Mouse (Mus musculus): ENCODE data around the gene Asns. TPM values are rescaled to one million over a fixed set of nuclear protein-coding genes. Genes with fewer than 3 reads are reported as not detected.

Gene Asns
- 17.0 and 17.3 TPM in 2 replicates for polyA plus RNA-seq (2015; fragmentation: Nextera tagmentation; extraction: Ambion mirVana)

DNA sequence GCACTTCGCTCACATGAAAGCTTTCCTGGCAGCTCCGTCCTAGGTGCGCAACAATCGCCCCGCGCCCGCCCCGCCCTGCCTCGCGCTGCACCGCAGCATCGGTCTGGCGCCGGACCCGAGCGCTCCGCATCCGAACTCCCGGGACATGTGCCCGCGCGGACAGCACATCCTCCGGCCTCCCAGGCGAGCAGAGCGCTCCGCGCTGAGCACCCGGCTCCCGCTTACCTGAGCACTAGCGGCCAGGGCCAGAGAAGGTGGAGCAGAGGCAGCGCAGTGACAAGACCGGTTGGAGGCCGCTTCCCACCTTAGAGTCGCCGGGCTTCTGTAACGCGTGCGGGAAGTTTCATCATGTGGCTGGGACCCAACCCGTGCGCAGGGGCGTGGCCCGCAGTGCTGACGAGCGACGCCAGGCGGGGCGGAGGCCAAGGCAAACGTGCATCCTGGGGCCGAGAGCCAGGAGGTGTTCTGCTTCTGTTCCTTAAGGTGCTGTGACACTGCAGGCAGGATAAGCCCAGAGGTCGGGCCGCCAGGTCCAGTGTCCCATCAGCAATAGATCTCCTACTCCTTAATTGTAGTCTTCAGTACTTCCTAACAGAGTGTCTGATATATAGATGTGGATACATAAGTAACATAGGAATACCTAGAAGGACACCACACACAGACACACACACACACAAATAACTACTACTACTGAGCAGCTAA lies at the start of gene Asns:
Gene Asns (minus strand): TSS at position 371 of the 702 bp plus-strand sequence.
- peak; percentile 64 for DNase-seq (ENCODE audit: low spot score)

DNA sequence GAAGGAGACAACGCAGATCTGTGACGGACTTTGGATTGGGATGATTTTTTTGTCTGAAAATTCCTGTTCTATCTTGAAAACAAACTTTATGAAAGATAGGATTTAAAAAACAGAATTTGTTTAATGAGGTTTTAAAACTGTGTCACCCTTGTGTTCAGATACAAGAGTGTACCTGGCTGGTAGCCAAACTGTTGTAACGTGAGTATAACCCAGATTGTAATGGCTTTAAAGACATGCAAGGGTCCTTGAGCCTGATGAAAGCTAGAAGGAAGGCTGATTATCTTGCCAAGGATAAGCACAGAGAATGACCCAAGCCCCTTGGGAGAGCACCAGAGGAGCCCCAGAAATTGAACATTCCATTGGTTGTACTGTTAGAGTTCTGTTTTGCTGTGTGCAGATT lies 48.7 kb upstream of the Asns start:
- DNase-seq (ENCODE audit: low spot score) = no peak

DNA sequence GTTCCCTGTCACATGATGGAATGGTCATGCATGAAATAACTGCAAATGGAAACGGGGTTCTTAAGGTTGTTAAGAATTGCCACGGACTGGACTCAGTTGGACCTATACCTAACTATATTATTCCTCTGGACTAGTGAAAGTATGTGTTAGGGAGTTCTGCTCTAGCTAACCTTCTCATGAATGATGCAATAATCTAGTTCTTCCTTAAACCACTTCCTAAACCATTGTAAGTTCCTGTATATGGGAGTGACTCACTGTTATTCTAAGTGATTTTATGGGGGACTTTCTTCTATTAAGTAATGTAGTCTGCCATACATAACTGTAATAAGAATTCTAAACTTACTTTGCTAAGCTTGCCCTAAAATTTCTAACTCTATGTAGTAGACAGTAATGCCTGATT lies 44.8 kb upstream of the Asns start:
- DNase-seq (ENCODE audit: low spot score) = no peak

DNA sequence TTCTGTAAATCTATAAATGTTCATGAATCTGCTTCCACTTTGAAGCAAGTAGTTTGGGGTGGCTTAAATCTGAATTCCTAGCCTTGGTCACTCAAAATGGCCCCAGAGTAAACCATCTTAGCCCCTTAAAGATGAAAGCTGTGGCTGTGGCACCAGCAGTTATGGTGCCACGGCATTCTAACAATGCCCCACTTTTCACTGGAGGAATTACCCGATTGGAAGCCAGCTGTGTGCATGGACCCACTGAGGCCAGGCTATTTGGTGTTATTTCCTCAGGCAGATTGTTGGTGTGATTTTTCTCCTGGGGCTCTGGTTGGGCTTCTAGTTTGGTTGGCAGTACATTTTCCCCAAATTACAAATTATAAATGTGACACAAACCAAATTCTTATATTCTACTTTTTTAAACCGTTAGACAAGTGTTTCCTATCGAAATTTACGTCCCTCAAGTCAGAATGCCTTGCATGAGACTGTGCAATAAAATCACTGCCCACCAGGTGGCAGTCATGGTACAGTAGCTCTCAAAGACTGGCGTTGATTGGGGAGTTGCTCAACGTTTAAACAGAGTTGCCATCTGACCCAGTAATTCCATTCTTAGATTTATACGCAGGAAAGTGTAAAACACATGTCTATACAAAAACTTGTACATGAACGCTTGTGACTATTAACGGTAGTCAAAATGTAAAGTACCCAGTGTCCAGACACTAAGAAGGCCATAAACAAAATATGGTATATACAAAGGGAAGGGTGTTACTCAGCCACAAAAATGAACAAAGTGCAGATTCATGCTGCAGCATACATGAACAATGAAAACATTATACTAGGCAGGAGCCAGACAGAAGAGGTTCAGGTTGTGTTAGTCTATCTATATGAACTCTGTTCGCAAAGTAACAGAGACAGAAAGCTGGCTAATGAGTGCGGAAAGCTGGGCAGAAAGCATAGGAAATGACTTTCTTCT lies 40.0 kb upstream of the Asns start:
- DNase-seq (ENCODE audit: low spot score) = peak; percentile 80

DNA sequence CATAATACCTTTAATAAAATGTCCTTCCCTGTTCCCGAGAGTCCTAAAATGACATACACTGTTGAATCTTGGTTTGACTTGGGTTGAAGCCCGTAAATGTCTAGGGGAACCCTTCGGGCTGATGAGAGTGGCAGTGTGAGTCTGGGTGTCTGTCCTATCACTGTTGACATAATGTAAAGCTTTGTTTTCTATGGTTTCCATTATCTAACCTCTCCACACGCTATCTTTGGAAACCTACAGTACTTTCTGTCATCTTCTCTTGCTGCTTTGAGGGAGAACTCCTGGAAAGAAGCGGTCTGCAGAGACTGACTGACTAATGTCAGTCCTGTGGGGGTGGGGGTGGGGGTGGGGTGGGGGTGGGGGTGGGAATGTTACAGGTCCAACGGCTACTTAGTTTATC lies 39.0 kb upstream of the Asns start:
- no peak for DNase-seq (ENCODE audit: low spot score)

DNA sequence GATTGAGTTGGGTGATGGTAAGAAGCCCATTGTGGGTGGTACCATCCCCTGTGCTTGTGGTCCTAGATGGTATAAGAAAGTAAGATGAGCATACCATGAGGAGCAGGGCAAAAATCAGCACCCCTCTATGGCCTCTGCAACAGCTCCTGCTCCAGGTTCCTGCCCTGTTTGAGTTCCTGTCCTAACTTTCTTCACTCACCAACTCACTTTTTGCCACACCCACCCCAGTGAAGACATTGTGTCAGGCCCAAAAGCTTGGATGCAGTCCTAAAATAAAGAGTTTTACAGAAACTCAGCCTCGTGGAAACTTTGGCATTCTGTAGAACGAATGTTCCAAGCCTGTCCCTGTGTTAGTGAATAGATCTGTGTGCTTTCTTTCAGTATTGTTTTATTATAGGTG lies 36.1 kb upstream of the Asns start:
- DNase-seq (ENCODE audit: low spot score) = no peak

DNA sequence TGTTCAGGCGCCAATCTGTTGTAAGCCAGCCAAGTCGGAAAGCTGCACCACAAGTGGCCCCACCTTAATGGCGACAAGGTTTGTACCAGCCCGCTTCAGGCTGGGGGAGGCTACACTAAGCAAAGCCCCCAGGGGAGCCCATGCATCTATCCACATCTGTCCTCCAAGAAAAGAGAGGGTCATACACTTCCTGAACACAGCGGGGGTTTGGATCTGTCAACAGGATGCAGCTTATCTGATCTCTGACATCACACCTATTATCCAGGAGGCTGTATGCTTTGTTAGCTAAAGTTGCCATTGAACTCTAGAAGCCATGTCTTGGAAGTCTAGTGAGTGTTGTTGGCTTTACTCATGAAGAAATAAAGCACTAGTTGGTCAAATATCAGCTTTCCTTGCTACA lies 35.2 kb upstream of the Asns start:
- DNase-seq (ENCODE audit: low spot score) = no peak

DNA sequence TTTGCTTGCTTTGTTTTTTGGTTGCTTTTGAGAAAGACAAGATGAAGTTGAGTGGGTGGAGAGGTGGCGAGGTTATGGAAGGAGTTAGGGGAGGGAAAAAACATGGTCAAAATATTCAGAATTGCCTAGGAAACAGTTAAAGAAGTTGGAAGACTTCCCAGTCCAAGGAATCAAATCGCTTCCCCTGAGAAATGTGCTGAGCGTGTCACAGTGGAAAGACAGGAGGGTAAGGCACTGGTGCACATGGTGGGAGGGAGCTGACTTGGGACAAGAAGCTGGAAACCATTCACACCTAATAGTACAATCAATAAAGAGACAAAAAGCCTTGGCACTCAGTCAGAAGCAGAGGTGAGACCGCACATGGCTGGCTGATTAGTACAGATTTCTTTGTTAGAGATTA lies 23.2 kb upstream of the Asns start:
- no peak for DNase-seq (ENCODE audit: low spot score)

DNA sequence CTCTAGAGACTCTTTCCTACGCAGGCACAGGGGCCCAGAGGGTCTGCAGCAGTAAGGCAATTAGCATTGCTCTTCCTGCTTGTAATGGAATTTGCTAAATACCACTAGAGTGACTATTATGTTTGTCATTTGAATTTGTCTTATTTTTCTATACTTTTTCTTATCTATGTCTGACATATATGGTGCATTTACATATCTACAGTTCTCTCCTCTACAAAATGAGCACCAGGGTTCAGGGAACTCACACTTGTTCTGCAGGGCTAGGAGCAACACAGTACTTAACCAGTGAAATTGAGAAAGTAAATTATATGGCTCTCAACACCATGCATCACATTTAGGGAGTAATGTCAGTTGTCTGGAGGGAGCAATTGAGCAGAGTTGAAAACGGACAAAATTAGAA lies 21.2 kb upstream of the Asns start:
- no peak for DNase-seq (ENCODE audit: low spot score)

DNA sequence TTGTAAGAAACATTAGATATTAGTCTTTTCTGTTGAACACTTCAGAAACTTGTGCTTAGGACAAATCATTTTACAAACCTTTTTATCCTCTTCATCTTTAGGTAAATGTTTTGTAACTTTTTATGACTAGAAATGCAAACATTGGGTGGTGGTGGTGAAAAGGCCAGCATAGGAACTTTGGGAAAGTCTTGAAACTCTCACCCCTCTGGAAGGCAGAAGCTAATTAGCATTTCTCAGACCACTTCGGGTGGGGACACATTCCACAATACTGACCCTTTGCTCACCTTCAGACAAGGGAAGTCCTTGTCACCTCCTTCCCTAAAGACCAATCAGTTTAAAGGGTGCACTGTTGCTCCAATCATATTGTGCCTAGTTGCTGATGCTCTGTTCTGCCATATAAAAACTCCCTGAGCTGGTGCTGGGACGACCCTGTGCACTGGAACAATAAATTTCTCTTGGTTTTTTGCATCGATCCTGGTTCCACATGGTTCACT lies 18.8 kb upstream of the Asns start:
- no peak for DNase-seq (ENCODE audit: low spot score)

DNA sequence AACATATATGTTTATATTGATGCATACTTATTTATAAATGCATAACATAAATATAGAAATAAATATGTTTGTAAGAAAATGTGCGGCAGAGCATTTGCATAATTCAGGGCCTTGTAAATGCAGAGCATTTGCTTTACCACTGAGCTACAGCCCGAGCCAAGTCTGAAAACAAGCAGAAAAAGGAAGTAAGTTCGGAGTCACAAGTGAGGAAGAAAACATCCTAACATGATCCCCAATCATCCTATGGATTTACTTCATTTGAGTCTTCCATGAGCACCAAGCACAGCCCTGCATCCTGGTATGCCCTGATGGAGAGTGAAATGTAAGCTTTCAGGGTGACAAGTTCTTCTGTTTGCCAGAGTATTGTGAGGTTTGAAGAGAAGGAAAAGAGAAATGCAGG lies 15.2 kb upstream of the Asns start:
- DNase-seq (ENCODE audit: low spot score) = no peak

DNA sequence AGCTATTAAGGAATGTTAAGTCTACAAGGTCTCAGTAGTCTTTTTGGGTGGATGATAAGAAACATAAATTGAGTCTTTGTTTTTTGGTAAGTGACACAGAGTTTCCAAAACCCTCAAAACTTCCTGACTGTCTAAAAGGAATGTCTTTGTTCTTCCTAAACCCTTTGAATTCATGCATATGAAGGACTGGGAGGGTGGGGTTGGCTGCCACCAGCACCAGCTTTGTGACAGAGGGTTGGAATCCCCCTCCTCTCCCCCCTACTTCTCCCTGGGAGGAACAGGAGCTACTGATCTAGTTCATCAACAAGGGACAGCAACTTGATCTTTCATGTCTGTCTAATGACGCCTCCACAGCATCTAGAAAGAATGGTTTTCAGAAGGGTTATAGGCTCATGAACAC lies 13.7 kb upstream of the Asns start:
- DNase-seq (ENCODE audit: low spot score) = no peak

DNA sequence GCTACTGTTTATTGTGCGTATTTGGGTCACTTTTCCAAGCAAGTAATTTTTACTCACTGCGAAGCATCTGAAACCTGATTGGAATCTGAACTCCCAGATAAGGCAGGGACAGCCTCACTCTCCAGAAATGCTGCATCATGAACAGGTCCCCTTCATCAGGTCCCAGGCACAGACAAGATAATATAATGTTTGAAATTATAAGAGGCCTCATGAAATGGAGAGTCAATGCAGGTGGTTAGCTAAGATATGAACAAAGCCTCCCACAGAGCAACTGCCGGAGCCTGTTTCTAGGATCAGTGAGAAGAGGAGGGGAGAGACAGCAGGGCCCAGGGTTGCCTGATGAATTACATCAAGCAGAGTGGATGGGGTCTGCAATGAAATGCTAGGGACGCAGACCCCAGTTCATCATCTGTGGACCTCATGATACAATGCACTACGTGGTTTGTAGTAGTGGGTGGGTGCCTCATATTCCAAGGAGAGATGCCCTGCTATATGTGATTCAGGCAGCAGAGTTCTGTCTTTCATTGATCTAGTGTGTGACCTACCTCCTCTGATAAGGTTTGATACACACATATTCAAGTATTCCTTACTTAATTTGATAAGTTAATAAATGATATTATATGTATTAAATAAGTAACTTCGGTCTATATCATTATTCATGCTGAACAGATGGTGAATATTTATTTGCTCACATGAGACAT lies 5.1 kb upstream of the Asns start:
- no peak for DNase-seq (ENCODE audit: low spot score)

DNA sequence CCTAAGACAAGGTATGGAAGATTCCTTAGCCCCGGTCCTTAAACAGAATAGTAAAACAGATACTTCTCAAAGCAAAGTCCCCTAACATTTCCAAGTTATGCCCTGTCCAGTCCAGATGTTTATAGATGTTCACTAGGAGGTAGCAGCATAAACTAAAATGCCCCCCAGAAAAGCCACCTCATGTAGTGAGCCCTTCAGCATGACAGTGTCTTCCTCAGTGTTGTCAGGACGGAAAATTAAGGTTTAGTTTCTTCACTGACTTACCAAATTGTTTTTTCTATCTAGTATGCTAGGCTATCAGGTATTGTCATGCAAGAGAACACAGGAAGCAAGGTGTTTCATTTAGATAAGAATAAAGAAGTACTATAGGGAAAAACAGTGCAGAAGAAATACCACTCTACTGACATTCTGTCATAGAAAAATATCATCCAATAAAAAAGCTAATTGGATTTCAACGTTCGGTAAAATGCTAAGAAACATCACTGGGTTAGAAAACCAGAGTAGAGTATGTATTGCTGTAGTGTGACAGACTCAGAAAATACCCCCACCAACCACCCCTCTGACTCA lies 4.1 kb upstream of the Asns start:
- no peak for DNase-seq (ENCODE audit: low spot score)

DNA sequence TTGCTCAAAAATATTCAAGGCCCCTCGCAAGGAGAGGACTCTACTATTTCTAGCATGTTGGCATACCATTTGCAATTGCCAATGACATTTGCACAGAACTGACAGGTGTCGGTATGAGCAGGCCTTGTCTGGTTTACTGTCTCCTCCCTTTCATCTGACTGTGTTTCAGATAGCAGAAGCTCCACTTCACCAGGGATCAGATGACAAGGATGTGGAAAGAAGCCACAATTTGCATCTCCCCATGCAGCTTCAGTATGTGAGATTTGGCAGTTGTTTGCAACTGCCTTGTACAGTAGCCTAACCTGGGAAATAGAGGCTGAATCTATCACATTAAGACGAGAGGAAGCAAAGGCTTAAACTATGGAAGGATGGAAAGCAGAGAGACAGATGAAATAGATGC lies 3.6 kb upstream of the Asns start:
- DNase-seq (ENCODE audit: low spot score) = no peak

DNA sequence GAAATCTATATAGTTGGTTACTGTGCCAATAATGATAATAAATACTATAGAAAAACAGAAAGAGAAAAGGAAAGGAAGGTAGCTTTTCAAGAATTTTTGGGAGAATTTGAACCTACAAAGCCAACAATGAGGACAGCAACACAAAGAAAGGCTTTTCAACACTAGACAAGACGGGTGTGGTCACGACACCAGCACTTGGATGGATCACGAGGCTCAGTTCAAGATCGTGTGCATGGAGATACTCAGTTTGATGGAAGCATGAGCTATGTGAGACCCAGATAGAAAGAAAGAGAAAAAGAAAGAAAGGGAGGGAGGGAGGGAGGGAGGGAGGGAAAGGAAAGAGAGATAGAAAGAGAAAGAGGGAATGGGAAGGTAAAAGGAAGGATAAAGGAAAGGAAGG lies 2.8 kb upstream of the Asns start:
- no peak for DNase-seq (ENCODE audit: low spot score)

DNA sequence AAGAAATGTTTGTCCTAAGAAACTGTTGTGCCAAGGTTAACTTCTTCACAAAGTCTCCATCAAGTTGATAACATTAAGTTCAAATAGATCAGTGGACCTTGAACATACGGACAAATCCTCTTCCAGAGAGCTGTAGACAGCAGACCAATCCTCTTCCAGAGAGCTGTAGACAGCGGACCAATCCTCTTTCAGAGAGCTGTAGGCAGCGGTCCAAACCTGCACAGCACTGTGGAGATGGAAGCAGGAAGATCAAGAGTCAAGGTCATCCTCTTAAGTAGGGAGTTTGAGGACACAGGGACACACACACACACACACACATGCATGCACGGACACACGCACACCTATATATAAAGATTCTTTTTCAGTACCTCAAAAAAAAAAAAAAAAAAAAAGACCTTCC lies 612 bp upstream of the Asns start:
- DNase-seq (ENCODE audit: low spot score) = no peak

DNA sequence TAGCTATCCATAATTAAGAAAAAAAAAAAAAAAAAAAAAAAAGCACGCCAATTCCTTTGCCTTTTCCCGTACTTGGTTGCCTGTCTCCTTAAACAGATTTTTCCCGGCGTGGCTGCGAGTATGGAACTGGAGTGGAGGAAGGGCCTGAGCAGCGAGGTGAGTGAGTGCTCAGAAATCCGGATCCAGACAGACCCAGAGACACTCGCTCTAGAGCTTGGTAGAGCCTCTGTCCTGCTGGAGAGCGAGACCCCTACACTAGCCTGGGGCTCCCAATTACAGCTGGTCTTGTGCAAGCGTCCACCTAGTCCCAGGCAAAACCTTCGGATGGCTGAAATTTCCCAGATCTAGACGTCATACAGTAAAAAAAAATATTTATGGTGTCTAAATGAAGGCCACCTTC lies 603 bp downstream of the Asns start:
- DNase-seq (ENCODE audit: low spot score) = no peak

DNA sequence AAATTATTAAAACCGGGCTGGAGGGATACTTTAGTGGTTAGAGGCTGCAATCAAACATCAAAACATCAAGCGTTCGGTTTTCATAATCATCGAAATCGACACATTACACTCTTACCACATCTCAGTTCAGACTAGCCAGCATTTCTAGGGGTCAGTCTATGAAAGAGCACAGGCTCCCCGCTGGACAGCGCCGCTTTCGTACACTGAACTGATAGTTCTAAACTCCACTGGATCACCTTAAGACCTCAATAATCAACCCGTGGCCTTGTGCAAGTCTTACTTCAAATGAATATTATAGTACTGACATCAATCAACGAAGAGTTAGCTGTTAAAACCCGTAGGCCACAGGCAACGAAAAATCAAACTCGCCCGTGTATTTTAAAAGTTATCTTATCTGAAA lies 1.0 kb downstream of the Asns start:
- DNase-seq (ENCODE audit: low spot score) = no peak

DNA sequence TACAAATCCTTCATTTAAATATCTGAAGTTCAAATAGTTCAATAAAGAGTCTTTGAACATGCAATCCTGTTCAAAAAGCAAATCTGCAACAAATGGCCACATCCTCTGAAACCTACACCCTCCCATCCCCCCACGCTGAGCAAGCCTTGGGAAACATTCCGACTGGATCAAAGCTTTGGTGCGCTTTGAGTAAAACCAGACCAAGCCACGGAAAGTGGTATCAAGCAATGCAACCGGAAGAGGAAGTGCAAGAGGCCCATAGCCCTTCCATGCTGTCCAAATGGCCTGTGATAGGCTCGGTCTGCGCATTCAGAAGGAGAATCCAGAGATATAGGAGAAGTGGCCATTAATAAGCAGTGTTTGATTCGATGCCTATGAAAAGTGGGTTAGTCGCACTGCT lies 2.6 kb downstream of the Asns start:
- no peak for DNase-seq (ENCODE audit: low spot score)

DNA sequence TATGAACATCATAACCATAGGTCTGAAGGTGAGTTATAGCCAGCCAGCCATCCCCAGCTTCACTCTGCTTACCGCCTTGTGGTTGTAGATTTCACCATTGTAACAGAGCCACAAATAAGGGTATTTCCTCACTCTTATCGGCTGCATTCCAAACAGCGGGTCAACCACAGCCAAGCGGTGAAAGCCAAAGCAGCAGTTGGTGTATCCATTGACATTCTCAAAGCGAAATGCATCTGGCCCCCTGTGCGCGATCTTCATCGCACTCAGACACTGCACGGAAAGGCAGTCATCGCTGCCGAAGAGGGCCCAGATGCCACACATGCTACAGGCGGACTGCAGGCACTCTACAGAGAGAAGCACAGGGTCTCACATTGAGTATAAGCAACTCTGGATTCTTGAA lies 3.9 kb downstream of the Asns start:
- DNase-seq (ENCODE audit: low spot score) = no peak

DNA sequence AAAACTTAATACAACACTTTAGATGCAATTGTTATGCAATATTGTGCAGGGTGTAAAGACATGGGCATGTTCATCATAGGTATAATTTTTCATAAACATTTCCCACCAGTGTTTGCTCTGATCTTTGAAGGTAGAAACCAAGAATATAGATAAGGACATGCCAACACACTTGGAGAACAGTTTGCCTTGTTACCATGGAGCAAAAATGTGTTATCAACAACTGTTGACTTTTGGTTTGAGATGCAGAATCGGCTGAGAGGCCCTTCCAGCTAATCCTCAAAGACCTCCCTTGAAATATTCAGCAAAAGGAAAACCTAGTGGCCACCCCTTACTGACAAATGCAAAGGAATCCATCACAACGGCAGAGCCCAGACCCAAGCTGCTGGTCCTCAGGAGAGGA lies 7.0 kb downstream of the Asns start:
- no peak for DNase-seq (ENCODE audit: low spot score)
